Mouse (Mus musculus): ENCODE measurements at regions not wholly inside any gene's neighbourhood (a gene's known extent, or its start where the extent isn't known, plus 50 kb on each side); places are given as distances from the start of the nearest gene placed in this dataset.

DNA sequence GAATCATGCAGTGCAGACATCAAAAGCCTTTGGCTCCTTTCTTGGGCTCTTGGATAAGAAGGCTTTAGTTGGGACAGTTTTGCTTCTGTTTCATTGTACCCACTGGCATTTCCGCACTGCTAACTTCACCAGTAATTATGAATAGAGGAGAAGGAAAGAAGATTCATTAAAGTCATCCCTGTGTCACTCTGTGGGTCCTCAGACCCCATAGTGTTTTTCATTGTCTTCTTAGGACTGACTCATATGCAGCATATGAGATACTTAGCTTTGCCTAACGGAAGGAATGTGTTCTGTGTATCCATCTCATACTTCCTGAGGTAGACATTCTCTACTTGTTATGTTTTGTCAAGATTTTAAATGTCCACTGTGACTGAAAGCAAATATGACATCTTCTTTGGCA, 287.6 kb upstream of the Sash1 start:
- no peak for DNase-seq (ENCODE audit: low read depth, low spot score)

DNA sequence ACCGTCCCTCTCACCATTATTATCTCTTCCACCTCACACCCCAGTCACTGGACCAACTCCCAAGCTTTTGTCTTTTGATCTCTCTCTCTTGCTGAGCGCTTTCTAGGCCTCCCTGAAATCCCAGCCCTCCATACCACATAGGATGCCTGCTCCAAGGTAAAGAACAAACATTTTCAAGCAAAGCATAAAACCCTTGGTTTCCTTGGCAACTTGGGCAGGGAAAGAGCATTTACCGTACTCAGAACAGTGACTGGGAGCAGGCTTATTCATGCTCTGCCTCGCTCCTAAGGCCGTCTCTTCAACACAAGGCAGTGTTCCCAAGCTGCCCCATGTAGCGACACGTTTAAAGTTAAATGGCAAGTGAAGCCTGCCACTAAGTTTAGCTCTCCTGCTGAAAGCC, 282.9 kb upstream of the Sash1 start:
- no peak for DNase-seq (ENCODE audit: low read depth, low spot score)

DNA sequence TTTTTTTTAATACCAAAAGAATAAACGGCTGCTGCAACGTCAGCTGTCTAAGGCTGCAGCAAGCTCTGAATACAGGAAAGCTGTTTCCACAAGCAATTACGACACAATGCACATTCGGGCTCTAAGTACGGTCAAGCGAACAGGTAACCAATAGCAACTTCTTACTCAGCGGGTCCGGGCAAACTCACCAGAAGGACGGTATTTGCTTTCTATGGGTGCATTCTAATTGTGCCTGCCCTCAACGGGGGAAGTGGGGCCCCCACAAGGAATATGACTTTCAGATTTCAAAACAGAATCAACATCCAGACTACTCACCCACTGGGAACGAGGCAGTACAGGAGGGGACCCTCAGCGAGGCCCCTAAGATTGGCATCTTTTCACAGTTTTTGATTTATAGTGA, 280.1 kb upstream of the Sash1 start:
- DNase-seq (ENCODE audit: low read depth, low spot score) = no peak

DNA sequence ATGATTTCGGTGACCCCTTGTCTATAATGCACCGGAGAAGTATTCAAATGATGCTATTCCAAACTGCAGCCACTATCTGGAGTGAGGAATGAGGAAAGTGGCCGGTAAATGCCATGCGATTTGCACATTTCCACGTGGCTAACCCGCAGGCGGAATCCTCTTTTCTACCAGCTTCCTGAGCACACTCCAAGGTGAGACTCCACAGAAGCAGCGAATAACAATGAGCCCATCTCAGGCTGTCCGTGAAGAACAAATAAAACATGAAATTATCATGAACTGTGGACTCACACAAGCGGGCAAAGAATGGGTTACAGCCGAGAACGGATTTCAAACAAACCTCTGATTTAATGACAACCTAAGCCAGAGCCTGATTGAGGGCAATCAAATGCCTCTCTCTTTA, 279.7 kb upstream of the Sash1 start:
- DNase-seq (ENCODE audit: low read depth, low spot score) = no peak

DNA sequence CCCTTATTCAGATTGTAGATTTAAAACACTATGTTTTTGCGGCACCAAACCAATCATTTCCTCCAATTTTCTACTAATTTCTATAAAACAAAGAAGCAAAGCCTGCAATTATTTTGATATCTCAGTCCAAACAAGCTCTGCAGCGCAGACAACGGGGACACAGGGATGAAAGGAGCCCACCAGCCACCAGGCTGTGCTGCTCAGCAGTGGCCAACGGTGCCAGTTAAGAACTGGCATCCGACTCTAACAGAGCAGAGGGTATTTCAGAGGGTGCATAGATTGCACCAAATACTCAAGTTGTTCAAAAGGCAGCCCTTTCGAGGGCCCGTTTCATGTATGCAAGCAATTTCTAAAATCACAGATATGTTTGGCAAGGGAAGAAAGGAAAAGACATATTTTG, 278.5 kb upstream of the Sash1 start:
- DNase-seq (ENCODE audit: low read depth, low spot score) = no peak

DNA sequence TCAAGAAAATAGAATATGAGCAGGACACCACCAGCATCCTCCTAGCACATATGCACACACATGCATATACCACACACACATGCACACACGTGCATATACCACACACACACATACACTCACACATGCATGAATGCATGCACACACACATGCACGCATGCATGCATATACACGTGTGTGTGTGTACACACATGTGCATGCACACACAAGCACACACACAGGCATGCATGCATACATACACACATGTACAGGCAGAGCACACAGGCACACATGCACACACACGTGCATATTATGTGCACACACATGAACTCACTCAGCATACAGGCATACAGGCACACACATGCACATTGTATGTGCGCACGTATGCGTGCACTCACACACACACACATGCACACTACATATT, 275.7 kb upstream of the Sash1 start:
- no peak for DNase-seq (ENCODE audit: low read depth, low spot score)

DNA sequence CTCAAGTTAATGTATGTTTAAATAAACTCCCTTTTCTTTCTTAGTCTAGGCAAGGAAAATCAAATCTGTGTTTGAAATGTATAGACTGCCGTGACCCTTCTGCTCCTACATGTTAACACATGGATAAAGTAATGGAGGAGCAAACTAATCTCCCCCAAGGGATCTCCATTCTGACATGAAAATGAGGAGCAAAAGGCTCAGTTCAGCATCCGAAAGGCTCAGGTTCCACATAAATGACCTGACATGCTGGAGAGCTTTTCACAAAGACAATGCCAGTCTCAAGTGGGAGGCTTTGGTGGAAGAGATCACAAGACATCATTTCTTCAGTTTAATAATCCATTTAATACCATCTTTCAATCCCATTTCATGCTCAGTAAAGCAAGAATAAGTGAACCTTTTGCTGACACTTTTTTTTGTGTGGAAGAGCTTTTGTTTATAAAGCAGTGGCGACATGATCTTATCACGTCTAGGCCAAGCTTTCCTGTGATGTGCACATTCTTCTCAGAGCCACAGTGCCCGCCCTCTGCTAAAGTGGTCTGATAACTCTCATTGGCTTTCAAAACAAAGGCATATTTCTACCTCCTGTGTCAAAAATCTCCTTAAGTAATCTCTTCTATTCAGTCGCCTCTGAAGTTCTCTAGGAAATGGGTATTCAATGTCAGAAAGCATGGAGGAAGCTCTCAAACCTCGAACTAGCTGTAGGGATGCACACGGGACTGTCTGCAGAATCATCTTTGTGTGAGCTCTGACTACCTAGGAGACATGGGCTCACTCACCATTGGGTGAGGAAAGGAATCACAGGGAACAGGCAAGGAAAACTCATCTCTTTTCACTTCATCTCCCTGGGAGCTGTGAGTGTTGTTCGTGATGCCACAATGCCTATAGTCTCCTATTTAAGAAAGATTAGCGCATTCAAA, 271.7 kb upstream of the Sash1 start:
- DNase-seq (ENCODE audit: low read depth, low spot score) = no peak

DNA sequence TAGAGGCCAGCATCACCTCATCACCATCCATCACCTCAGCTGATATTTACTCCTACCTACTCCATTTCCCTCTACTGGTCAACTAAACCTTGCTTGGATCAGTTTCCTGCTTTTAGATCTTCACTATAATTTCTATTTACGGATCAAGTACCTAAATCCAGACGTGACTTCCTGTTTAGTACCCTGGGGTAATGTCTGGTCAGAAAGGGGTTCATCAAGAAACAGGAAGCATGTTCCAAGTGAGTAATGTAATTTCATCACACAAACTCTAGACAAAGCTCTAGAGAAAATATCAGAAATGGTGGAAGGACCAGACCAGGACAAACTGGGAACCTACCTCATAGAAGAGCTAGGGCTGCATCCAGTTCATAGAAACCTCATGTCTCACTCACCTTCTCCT, 250.2 kb upstream of the Sash1 start:
- no peak for DNase-seq (ENCODE audit: low read depth, low spot score)

DNA sequence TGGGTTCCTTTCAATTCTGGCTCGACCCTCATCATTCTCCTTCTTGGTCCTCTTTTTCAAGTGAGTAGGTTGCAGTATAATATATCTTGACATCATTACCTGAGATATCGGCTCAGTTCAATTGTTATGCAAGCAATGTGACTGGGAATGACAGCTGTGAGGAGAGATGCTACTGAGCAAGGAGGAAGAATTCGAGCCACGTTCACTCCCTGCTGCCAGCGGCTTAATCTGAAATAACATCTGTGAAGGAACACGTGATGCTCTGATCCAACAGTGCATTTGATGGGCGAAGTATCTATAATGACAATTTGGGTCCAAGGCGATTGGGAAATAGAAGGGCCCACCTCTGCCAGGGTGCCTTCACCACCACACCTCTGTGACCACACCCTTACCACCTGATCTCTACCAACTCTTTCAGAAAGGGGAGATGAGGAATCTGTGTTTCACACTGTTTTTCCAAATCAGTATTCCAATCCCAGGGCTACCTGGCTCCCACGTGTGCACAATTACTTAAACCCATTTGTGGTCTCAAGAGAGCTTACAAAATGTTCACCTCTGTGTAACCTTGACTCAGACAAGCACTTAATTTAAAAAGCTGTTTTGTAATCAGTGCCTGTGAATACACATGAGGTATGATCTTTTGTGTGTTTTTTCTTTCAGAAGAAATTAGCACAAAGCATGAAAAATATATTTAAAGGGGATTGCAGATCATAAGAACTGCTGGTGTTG, 248.6 kb upstream of the Sash1 start:
- DNase-seq (ENCODE audit: low read depth, low spot score) = no peak

DNA sequence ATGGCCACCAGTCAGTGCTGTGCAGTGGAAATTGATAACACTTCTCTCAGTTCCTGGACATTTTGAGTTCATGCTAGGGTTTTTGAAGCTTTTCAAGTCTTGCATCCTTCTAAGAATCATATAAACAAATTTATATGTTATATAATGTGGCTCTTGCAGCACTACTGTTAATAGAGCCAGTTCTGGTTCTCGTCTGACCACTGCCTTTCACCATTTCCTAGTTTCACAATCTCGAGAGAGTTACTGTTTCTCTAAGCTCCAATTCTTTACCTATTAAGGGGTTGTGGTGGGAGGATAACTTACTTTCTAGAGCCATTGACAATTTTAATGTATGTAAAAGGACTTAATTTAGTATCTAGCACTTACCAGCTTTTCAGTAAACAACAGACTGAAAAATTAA, 244.2 kb upstream of the Sash1 start:
- DNase-seq (ENCODE audit: low read depth, low spot score) = no peak

DNA sequence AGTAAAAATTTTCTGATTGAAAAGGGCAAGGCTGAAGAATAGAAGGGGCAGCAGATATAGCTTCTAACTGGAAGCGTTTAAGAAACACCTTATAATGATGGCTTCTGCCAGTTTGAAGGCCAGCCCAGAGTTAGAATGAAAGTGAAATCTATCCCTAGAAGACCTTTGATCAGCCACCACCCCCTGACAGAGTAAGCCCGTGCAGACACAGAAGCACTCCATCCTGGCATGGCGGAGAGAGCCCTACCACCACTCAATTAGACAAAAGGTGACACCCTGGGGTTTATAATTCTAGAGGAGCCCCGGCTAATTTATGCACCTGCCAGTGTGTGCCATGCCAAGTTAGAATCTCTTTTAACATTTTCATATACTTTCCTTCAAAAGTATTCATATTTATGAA, 233.4 kb upstream of the Sash1 start:
- no peak for DNase-seq (ENCODE audit: low read depth, low spot score)

DNA sequence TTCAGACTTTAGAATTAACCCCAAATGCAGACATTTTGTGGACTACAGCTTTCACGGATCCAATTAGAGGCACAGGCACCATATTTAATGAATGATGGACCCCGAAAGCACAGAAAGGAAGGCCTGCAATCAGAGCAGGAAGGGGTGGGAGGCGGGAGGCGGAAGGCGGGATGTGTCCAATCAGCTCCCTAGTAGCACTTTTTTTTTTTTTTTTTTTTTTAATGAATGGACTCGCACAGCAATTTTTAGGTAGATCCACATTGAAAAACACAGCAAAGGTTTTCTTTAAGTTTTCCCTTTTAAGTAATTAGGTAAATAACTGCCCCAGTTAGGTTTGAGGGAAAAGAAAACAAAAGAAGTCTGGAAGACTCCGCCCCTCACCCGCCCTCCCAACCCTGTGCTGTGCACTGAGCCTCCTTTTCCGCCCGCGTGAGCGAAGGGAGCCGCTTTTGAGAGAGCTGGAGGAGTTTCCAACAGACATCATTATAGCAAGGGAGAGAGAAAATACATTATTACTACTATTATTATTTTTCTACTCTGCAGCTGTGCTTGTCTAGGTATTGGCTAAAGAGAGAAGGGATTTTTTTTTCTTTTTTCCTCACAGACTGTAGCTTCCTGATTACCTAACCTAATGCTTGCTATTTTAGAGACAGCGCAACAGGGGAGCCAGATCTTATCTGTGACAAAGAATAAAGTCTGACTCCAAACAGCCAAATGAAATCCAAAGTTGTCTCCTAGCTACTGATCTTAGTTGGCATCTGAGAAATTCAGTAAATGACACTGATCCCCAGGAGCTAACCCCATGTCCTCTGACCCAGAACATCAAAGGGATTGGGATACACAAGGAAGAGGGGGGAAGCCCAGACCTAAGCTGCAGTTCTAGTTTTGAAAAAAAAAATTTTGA, 232.0 kb upstream of the Sash1 start:
- no peak for DNase-seq (ENCODE audit: low read depth, low spot score)

DNA sequence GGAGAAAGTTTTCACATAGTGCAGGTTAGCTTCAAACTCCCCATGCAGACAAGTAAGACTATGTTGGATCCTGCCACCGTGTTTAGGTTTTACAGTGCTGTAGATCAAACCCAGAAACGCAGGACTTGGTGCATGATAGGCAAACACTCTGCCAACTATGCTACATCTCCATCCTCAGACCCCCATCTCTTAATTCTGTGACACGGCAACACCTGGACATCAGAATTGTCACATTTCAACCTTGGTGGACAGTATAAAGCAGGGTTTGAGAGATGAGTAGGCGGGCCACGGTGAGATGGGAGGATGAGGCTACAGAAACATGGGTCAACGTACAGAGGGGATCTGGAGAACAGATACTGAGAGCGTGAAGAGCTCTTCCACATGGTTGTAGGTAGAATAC, 231.3 kb upstream of the Sash1 start:
- DNase-seq (ENCODE audit: low read depth, low spot score) = no peak

DNA sequence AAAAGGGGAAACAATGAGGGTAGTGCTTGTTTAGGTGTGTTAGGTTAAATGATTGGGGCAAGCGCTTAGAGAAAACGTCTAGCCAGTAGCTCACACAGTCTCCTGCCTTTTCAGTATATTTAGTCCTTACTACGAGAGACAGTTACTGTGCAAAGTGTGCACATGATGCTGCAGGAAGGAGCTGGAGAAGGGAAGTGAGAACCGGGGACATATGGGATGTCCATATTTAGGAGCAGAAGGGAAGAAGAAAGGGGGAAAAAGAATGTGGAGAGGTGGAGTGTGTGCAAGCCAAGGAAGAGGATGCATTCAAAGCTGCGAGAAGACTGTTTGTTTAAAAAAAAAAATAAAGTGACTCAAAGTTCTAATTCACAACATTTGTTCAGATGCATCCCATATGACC, 227.8 kb upstream of the Sash1 start:
- no peak for DNase-seq (ENCODE audit: low read depth, low spot score)

DNA sequence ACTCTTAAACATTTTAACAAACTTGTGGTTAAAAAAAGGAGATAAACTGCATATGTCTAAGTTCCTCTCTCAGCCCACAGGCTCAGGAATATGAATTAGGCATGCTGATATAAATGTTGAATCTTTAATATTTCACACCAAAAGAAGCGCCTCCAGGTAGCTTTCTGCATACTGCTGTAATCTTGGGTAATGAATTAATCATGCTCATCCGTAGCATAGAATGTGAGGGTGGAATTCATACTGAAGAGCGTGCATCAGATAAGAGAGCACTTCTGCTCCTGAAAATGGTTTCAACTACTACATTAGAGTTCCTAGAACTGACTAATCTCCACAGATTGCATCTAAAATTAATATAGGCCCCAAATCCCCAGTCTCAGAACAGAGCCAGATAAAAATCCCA, 225.2 kb upstream of the Sash1 start:
- no peak for DNase-seq (ENCODE audit: low read depth, low spot score)

DNA sequence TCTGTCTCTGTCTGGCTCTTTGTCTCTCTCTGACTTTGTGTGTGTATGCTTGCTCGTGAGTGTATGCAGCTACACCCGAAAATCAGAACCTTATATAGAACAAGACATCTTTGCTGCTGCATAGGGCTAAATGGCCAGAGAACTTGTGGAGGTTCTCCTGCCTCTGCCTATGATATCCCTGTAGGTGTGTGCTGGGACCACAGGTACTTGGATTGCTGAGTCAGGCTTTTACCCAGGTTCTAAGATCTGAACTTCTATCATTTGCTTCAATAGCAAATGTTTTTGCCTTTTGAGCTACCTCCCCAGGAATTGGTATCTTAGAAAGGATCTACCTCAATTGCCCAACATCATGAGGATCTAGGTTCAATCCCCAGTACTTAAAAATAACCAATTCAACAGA, 210.3 kb upstream of the Sash1 start:
- DNase-seq (ENCODE audit: low read depth, low spot score) = no peak

DNA sequence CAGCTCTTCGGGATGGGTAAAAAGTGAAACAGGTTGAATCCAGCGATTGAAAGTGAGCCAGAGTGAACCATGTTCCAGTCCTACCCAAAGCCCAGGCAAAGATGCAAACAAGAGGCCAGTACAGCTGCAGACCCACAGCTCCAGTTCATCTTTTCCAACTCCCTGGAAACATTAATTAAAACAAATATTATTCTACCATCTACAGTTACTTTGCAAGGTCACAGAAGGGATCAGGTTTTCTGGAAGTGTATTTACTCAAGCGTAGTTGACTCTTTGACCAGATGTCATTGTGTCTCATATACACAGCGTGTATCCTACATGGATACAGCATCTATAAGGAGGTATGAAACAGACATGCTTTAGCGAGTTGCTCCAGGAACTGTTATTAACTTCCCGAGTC, 209.3 kb upstream of the Sash1 start:
- no peak for DNase-seq (ENCODE audit: low read depth, low spot score)

DNA sequence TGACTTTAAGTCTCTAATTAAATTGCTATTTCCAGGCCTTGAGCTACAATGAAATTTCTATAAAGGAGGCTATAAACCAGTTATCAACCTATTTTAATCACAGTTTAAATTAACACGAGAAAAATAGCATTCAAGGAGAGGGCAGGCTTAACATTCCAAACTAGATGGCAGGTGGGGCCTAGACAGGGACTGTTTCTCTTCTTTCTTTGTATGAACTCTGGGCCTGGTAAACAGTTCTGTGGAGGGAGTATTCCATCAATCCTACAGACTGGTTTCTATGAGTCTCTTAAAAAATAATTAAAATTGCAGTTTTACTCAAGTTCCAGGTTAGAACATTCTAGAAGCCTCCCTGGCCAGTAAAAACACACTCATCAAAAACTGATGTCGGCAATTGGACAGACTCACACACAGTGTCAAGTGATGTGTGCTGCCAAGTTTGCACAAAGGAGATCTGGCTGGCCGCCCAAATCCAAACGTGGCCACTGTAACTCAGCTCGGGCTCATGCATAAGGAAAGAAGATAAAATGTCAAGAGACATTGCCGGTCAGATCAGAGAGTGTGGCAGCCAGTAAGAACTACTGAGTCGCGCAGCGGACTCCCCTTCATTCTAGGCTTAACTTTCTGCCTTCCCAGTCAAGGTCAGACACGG, 206.5 kb upstream of the Sash1 start:
- no peak for DNase-seq (ENCODE audit: low read depth, low spot score)

DNA sequence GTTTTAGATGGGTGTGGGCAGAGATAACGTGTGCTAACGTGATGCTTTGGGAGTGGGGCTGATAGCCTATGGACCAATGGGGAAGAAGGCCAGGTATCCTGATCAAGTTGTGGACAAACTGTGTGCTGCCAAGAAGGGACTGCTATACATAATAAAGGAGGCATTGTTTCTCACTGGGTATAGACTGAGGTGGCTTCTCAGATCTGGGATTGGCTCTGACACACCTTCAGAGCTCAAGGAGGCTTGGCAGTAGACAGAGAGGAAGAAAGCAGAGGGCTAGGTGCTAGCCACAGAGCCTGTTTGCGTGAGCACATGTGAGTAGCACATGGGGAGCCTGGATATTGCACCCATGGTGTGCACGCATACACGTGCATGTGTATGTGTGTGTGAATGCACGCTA, 205.1 kb upstream of the Sash1 start:
- DNase-seq (ENCODE audit: low read depth, low spot score) = no peak

DNA sequence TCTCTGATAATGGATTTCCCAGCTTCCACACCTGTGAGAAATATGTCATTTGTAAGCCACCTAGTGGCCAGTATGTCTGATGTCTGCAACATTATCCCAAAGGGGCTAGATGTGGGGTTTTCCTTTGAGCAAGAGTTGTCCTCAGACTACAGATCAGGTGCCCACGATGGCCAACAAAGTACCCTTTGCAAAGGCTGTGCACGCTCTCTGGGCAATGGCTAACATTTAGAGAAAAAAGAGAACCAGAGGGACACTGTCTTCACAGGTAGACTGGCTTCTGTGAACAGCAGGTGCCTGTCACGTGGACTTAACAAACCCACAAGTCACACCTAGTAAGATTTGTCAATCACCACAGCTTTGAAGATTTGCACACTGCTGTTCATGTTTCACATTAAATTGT, 202.0 kb upstream of the Sash1 start:
- no peak for DNase-seq (ENCODE audit: low read depth, low spot score)

DNA sequence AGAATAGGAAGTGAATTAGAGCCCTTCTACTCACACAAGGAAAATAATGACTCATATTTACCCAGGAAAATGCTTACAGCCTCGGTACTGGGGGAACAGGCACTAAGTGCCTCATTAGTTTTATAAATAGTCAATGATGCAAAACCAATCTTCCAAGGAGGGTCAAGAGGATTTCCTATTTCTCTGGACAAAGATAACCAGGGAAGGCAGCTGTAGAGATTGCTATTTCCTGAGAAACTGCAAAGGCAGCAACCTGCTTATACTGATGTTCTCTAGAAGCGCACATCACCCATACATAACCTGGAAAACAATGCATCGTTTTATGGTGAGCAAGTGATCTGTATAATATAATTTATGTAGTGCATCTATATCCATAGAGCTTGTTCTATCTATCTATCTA, 201.3 kb upstream of the Sash1 start:
- no peak for DNase-seq (ENCODE audit: low read depth, low spot score)

DNA sequence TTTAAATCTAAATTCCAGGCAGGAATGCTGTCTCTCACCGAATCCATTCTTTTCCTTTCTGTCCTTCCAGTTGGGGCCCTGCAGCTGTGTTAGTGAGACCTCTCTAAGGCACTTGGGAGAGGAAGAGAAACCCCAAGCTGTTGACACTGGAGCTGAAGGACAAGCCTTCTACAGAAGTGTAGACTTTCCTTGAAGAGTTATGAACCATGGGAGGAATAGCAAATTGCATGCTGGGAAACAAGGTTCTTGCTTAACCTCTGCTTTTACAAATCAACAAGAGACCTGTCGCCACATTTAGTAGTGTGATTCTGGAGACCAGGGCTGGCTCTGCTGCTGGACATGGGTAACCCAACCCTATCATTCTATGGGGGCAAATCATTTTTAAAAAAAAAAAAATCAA, 200.8 kb upstream of the Sash1 start:
- DNase-seq (ENCODE audit: low read depth, low spot score) = no peak

Data from forelimb bud, embryonic 11.5 days (tissue).